Mouse (Mus musculus) retina, postnatal 7 days (tissue): ENCODE measurements around the gene Slc35b2.

Experiments
- DNase-seq: peaks from one replicate; pipeline ENCODE4 v3.0.0-alpha.2; 2012; ENCODE audit warnings: low read depth, low spot score

Slc35b2 gene

DNA sequence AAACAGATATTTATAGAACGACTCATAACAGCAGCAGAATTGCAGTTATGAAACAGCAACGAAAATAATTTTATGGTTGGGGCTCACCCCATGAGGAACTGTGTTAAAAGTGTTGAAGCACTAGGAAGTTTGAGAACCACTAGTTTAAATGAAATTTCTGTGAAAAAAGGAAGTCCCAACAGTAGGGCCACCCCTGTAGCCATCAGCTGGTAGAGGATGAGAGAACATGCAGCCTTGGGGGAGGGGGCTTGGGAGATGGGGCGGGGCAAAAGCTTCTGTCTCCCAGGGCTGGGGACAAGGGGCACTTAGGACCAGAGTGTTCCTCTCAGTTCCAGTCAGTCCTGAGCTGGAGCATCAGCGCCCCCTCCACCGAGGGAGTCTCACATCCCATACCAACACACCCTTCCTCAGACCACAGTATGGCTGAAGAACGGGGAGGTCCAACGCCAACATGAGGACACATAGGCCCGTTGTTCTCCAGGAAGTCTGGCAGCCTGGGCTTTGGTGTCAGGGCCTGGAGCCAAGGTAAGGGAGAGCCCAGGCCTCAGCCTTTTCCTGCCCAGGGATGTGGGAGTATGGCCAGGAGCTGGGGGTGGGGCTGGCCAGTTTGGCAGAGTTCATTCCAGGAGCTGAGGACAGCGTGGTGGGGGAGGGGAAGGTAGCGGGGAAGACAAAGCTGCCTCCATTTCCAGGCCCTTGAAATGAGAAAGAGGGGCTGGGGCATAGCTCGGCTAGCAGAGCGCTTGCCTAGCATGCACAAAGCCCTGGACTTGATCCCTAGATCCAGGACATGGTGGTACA lies 20.6 kb downstream of the Slc35b2 start:
- DNase-seq: no peak

DNA sequence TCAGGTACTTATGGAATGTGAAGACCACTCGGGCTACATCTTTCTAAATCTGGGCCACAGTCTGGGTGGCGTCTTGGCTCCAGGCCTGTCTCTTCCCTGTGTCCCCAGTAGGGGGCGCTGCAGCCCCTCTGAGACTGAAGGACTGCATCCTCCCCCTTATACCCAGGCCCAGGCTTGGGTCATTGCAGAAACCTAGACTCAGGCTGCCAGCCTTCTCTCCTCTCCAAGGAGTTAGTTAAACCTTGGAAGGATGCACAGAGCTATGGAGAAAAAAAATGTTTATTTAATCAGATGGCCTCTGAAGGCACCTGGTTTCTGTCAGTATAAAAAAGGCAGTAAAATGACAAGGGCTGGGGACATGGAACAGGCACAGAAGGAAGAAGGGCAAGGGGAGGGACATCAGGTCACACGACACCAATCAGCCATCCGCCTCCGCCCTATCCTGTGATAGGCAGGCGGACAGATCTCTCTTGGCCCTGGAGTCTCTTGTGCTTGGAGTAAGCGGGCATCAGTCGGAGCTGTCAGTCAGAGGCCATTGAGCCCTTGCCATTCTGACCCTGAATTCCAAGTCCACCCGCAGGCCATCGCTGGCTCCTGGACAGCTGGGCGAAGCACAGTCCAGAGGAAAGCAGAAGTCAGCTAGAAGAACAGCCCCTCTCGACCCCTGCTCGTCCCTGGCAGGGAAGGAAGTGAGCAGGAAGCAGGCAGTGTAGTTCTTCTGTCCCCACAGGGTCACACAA lies 21.4 kb downstream of the Slc35b2 start:
- DNase-seq: peak; percentile 68

DNA sequence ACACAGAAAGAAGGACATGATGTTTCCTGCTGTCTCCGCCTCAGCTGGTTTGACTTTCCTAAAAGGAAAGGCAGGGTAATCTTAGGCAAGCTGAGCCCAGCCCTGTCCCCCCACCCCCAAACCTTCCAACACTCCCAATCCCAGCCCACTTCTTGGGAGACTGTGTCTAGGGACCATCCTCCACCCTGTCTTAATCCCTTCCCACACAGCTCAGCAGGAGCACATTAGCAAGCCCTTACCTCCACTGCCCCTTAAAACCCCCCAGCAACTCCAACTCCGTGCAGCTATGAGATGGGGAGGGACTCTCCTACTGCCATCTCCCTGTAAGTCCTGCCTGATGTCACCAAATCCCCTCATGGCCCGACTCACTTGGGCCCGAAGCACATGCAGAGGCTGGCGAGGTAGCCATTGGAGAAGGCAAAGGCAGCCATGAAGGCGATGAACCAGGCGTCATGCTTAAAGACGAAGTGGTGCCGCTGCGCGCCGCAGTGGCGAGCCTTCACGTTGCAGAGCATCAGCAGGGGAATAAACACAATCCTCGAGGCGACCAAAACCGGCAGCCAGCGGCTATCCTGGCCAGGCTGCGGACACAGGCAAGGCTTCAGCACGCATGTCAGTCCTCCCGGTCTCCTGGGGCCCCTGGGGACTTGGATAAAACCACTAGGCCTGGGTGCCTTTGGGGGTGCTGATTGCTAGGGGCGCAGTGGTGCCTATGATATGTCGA lies 22.2 kb downstream of the Slc35b2 start:
- no peak for DNase-seq

DNA sequence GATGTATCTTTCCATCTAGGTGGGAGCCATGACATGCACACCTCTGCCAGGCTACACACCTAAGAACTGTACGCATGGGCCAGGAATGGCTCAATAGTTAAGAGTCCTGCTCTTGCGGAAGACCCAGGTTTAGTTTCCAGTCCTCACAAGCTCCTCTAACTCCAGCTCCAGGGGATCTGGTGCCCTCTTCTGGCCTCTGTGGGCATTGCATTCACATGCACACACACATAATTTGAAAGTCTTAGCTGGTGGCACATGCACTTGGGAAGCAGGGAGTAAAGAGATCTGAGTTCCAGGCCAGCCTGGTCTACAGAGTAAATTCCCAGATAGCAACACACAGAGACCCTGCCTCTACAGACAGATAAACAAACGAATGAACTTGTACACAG lies 22.8 kb downstream of the Slc35b2 start:
- DNase-seq: no peak

DNA sequence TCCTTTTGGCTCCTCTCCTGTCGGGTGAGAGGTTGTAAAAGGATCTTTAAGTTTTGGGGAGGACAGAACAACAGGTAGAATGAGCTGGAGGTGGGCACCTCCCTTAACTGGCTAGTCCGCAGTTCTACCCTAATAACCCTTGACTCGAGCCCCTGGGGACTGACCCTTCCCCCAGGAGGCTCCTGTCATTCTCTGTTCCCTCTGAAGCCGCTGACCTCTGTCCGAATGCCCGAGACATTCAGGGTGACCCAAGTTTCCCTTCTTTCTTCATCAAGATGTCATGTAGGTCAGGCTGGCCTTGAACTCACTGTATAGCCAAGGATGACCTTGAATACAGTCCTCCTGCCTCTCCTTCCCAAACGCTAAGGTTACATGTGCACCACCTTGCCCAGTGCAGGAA lies 24.7 kb downstream of the Slc35b2 start:
- DNase-seq: no peak

DNA sequence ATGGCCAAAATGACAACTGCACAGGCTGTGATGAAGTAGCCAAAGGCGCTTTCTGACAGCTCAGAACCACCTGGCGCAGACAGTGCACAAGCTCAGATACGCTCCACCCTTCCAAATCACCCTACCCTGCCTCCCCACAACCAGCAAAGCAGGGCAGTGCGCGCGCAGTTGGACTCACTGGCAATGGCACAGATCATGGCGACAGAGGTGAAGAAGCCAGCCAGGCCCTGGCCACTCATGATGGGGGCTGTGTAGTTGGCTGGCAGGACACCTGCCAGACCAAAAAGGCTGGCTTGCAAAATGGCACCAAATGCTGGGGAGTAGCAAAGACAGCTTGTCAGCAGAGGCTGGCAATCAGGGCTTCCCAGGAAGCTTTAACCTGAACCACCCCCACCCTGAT lies 25.6 kb downstream of the Slc35b2 start:
- DNase-seq: no peak

DNA sequence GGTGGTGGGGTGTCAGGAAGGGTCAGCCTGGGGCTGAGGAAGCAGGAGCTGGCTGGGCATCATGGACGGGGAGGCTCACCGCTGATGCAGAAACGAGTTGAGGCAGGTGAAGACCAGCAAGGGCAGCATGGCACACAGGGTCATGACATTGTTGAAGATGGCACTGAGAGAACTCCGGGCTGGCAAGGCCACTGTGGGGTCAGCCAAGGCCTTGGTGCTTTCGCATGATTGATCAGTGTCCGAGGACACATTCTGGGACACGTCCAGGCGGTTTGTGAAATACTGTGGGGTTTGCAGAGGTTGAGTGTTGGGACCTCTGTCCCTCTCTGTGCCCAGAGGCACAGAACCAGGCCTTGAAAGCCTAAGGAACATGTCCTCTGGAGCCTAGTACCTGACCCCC lies 26.2 kb downstream of the Slc35b2 start:
- DNase-seq: no peak

DNA sequence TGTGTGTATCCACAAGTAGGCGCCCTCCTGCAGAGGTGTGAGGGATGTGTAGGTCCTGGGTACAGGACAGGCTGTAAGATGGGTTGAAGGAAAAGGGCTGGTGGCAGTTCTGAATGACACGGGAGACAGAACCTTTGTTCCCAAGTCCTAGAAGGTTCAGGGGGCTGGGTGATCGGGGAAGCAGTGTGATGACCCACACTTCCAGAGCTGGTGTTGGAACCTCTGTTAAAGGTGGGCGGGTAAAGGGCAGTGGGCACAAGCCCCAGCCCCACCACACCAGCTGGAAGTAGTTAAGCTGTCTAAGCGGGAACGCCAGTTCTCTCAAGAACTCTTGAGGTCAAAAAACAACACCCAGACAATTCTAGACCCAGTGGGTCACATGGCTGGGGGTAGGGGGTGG lies 26.7 kb downstream of the Slc35b2 start:
- DNase-seq: no peak

DNA sequence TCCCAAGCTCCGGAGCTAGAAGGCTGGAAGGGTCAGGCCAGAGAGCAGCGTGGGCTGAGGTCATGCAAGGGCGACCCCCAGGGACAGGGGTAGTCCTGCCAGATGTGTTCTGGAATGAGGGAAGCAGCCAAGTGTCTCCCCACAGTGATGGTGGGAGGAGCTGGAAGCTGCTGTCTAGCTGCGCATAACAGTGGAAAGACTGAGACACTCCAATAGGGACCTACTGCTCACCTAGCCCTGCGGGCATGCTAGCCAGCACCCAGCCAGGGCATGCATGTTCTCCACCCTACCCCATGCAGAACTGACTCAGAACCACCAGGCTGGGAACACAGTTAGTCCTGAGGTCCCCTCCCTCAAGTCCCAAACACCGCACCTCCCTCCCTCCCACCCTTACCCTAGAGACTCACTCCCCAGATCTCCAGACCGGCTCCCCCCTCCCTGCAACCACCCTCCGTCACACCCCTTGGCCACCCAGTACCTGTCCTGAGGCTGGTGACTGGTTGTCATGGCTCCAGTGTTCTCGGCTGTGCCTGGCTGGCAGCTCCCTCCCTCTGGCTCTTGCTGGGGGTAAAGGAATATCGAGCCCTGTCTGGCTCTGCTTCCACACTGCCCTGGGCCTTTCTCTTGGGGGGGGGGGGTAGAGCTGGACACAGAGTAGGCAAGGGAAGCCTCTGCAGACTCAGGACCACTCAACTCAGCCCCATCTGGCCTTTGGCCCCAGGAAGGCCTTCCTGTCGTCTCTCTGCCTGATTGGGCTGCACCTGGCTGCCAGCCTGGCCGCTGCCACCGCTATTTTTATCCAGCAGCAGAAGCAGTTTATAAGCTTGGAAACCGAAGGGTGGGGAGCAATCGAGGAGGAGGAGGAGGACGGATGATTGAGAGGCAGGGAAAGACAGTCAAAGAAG lies 28.3 kb downstream of the Slc35b2 start:
- DNase-seq: no peak

DNA sequence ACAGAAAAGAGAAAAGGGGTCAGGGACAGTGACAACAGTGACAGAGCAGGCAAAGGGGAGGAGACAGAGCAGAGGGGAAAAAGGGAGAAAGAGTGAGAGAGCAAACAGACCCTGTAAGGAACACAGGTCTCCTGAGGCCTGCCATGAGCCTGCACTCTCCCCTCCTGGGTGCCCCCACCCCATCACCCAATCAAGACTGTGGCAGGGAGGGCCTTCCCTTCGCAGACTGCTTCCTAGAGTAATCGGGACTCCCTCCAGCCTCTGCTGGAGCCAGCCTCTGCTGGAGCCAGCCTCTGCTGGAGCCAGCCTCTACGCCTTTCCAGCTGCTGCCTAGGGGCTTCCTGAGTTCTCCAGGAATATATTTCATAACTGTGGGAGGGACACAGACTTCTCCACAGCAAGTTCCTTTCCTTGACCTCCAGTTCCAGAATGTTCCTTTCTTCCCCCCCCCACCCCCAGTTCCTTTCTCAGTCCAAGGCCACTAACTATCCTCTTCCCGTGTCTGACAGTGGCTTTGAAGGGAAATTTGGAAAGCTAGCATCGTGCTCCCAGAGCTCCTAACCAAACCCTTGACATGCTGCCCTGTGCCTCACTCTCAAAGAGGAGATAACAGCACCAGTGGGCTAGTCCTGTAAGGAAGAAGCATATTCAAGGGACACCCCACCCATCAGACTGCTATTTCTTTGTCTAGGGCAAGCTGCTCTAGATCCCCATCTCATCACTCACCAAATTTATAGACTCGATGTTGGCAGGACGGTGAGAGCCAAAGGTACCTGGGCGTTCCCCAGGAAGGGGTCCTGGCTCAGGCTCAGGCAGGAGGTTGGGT lies 29.1 kb downstream of the Slc35b2 start:
- no peak for DNase-seq

DNA sequence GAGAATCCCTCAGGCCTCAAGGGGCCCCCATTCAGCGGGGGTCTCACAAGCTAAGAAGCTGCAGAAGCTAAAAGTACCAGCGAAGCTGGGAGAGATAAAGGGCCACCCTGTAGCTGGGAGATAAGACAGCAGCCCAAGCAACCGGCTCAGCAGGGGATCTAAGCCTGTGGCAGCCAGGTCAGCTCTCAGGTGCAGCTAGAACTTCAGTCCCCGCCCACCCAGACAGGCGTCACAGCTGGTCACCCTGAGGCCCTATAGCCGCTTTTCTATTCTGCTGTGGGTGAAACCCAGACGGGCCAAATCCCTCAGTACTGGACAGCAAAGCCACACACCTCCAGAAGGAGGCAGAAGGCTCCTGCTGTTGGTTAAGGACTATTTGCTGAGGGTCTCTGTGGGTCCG lies 29.8 kb downstream of the Slc35b2 start:
- no peak for DNase-seq

DNA sequence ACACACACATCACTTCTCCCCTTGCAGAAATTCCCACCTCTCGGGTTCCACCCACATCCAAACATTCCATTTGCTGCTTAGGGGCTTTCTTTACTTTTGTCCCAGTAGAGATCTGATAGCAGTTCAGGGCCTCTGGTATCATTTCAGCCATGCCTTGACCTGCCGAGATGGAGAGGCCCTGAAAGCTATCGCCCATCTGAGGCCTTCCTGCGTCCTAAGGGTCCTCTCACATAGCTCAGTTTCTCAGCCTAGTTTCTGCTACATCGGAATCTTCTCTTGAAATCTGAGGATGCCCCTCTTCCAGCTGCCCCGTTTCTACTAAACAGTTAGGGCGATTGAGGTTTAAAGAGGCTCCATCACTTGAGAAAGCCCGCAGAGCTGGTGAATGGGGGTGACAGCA lies 30.5 kb downstream of the Slc35b2 start:
- no peak for DNase-seq

DNA sequence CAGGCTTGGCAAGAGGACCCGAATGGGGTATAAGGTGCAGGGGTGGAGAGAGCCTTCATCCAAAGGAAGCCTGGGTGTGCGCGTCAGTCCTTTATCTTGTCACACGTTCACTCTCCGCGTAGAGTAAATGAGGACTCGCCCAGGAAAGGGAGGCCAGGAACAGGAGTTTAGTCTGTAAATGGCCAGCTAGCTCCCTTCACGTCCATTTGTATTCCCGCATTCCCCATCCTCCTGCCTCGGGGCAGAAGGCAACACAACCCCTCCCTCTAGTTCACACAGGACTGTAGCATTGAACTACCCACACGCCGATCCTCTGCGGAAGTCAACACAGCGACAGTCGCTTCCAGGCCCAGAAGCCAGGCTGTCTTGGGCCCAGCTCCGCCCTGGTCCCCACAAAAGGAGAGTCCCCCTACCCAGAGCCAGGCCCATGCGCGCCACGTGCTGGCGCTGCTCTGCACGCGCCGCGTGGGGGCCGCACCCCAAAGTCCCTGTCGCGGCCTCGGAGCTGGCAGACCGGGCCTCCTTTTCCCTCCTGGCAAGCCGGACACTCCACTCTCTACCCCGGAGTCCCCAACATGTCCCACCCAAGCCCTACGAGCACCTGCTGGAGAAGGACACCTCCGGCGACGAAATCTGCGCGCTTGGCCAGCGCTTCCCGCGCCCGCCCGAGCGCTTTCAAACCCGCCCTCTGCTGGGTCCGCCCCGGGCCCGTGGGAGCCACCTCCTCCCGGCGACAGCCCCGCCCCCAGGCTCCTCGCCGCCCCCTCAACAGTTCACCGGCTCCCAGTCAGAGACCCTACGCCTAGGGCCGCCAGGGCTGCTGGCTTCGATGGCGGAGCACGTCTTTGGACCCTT lies 31.4 kb downstream of the Slc35b2 start:
- no peak for DNase-seq

DNA sequence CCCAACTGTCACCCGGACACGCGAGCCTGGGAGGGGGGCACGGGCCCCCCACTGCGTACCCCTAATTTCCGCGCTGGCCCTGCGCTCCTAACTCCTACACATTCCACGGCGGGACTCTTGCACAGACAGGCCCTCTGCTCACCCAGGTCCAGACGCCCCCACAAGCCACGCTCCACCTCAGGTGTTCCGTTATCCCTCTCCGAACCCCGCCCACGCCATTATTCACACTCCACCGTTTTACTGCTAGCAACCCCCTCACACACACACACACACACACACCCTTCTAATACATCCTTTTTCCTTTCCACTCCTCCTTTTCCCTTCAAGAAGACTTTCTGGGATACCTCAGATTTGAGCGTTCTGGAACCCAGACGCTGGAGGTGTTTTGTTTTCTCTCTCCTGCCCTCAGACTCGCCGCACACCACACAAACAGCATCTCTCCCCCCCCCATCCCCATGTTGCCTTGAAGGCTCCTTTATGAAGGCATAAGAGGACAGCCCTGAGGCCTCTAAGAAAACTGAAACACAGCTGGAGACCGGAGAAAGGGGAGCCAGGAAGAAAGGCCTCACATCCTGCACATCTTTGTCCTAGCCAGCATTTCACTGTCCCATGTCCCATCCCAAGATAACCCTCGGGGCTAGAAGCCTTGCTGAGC lies 32.2 kb downstream of the Slc35b2 start:
- DNase-seq: no peak

DNA sequence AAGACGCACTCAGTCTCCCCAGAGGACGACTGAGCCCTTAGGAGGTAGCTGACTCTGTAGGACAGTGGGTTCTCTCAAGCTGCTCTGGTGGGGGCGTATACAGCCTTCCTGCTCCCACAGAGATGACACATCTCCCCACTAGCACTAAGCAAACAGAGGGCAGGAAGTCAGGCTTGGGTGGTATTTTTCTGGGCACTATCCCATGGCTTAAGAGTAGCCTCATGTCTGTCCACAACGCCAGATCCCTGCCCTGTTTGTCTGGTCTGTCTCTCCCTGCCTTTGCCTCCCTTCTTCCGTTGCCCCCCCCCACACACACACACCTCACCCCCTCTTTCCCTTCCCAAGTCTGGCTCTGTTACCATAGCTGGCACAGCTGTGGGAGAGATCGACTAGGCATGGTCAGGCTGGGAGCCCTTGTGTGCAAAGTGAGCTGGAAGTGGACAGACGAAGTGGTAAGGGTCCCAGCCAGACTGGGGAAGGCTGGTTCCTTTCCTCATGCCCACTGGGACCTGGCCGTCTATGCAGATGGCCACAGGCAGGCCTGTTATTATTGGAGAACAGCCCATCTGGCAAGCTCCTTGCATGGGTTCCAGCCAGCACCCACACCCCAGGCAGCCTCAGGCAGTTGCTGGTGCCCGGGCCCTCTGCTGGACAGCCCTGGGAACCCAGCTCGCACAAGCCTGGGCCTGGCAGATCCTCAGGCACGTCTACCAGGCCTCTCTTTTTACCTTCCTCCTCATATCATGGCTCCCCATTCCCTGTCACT lies 33.1 kb downstream of the Slc35b2 start:
- no peak for DNase-seq

DNA sequence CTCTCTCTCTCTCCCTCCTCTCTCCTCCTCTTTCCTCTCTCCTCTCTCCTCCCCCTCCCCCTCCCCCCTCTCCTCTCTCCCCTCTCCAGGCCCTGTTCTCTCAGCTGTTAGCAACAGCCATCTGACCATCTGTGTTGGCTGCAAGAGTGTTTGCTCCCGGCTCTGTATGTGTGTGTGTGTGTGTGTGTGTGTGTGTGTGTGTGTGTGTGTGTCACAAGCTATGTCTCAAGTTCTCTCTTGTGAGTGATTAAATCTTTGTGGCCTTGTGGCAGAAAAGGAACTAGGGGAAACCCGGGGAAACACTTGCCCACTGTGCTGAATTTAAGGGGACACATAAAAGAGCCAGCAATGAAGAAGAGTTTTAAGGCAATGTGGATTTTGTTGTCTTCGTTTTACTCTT lies 34.1 kb downstream of the Slc35b2 start:
- no peak for DNase-seq

DNA sequence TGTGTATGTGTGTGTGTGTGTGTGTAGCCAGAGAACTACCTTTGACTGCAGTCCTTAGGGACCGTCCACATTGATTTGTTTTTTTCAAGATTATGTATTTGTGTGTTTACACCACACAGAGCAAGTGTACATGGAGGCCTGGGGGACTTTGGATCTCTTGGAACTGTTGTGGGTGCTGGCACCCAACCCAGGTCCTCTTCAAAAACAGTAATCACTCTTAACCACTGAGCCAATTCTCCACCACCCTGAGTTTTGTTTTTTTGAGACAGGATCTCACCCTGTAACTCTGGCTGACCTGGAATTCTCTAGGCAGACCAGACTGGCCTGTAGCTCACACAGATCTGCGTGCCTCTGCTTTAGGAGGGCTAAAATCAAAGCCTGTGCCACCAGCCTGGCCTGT lies 34.7 kb downstream of the Slc35b2 start:
- DNase-seq: no peak

DNA sequence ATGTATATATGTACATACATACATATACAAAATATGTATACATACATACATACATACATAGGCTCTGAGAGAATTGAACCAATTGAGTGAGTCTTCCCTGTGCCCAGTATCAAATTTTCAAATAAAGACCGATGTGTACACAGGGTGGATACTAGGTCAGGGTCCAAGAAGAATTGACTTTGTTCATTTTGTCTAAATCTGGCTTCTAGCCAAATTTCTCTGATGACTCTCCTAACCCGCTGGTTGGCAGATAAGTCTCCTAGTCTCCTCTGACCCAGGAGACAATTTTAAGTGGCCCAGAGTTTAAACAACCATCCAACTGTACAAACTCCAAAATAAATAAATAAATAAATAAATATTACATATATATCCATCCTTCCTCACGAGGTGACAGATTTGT lies 35.2 kb downstream of the Slc35b2 start:
- no peak for DNase-seq
